ENCODE assay signal across 10 mouse cellular contexts in genomic region chr7:5057381-5057780, GRCm38 (mm10). TPM values are rescaled to one million over a fixed set of nuclear protein-coding genes. Genes with fewer than 3 reads are reported as not detected.
DNase-seq lines count a peak whose midpoint lies in the region; ATAC-seq and TF ChIP-seq lines count a peak whose summit lies in the region.
"Had no signal": no experiment of that assay in that cellular context is flagged by ENCODE, and none has a peak within 500 bp of the region (broad histone marks: within the 10 kb centered on the region; RNA-seq: fewer than 3 reads in every experiment).

No protein-coding gene starts in this region.

- no peaks in the 10 kb centered on the region for H3K36me3 ChIP-seq in forebrain, embryonic 12.5 days (replicated peaks)
- no peaks in the 10 kb centered on the region for H3K36me3 ChIP-seq in intestine, postnatal 0 days (ENCODE audit: control insufficient read depth, insufficient read depth)
- no peaks in the 10 kb centered on the region for H3K36me3 ChIP-seq in neural tube, embryonic 15.5 days

- H3K27ac ChIP-seq in left cerebral cortex, adult 2 months: peak overlapping the region; percentile 97
- no peak overlapping the region for H3K27ac ChIP-seq in forebrain, embryonic 12.5 days
- H3K27ac ChIP-seq in intestine, postnatal 0 days (ENCODE audit: low read depth, low read length): no peak overlapping the region
- peak overlapping the region; percentile 84 for H3K27ac ChIP-seq in neural tube, embryonic 15.5 days (replicated peaks)

- H3K27me3 ChIP-seq in forebrain, embryonic 12.5 days: peaks cover 64% of the 10 kb centered on the region
- H3K27me3 ChIP-seq in intestine, postnatal 0 days (replicated peaks; ENCODE audit: control insufficient read depth, insufficient read depth, low read length): peaks cover 55% of the 10 kb centered on the region
- H3K27me3 ChIP-seq in neural tube, embryonic 15.5 days (replicated peaks): peaks cover 24% of the 10 kb centered on the region

- H3K9me3 ChIP-seq in forebrain, embryonic 12.5 days: no peaks in the 10 kb centered on the region
- H3K9me3 ChIP-seq in intestine, postnatal 0 days (ENCODE audit: control insufficient read depth): no peaks in the 10 kb centered on the region
- H3K9me3 ChIP-seq in neural tube, embryonic 15.5 days (replicated peaks): no peaks in the 10 kb centered on the region

- no peak for ATAC-seq in forebrain, embryonic 12.5 days (ENCODE audit: low FRiP score)
- no peak for ATAC-seq in intestine, postnatal 0 days
- ATAC-seq in neural tube, embryonic 15.5 days (ENCODE audit: low FRiP score): no peak
- ATAC-seq in CD4-positive, CD25-positive, alpha-beta regulatory T cell, adult 4 months: no peak

- H3K9ac ChIP-seq in forebrain, embryonic 12.5 days: peak overlapping the region; percentile 71; the same call in 1 of the 2 replicates
- H3K9ac ChIP-seq in intestine, postnatal 0 days (ENCODE audit: low read depth, low read length): no peak overlapping the region
- H3K9ac ChIP-seq in neural tube, embryonic 15.5 days (replicated peaks): peak overlapping the region; percentile 72

- peaks cover 44% of the 10 kb centered on the region for H3K4me1 ChIP-seq in forebrain, embryonic 12.5 days
- H3K4me1 ChIP-seq in intestine, postnatal 0 days (replicated peaks; ENCODE audit: control insufficient read depth, insufficient read depth, low read length): no peaks in the 10 kb centered on the region
- H3K4me1 ChIP-seq in neural tube, embryonic 15.5 days: peaks cover 81% of the 10 kb centered on the region

- 38% methylated on average over 8 of the region's 8 CpGs for WGBS in forebrain, embryonic 12.5 days
- WGBS in intestine, postnatal 0 days: 39% methylated on average over 8 of the region's 8 CpGs
- 28% methylated on average over 8 of the region's 8 CpGs for WGBS in neural tube, embryonic 15.5 days

- DNase-seq in left cerebral cortex, adult 2 months (ENCODE audit: extremely low spot score in 1 of 2, low spot score in 2 of 2): no peak
- no peak for DNase-seq in left cerebral cortex, postnatal 25 days (ENCODE audit: low spot score in 2 of 2)
- no peak for DNase-seq in adrenal gland, adult 8-10 months
- DNase-seq in gastrocnemius, adult 18-20 months (ENCODE audit: low spot score): no peak

- intact Hi-C loops in left cerebral cortex, adult 2 months (cut with DNase I): loop anchor here (10.0 kb wide), 2 partner anchors 213 to 503 kb away; partner anchors contain the start of gene Shisa7
- intact Hi-C loops in left cerebral cortex, postnatal 25 days (cut with DNase I): no loop called here

- TF ChIP-seq CTCF in left cerebral cortex, adult 2 months (IDR thresholded peaks at IDR 0.05): no peak
- no peak for TF ChIP-seq CTCF in intestine, postnatal 0 days (IDR thresholded peaks at IDR 0.05; ENCODE audit: low read depth)

- H3K4me2 ChIP-seq in forebrain, embryonic 12.5 days: peak overlapping the region; percentile 70
- H3K4me2 ChIP-seq in intestine, postnatal 0 days (replicated peaks; ENCODE audit: low read depth): peak overlapping the region; percentile 59
- peak overlapping the region; percentile 75 for H3K4me2 ChIP-seq in neural tube, embryonic 15.5 days

- peak overlapping the region; percentile 67 for H3K4me3 ChIP-seq in left cerebral cortex, adult 2 months
- peak overlapping the region; percentile 48 for H3K4me3 ChIP-seq in forebrain, embryonic 12.5 days (replicated peaks)
- H3K4me3 ChIP-seq in intestine, postnatal 0 days (ENCODE audit: low read depth, low read length): peak overlapping the region; percentile 36
- H3K4me3 ChIP-seq in neural tube, embryonic 15.5 days (replicated peaks): peak overlapping the region; percentile 63

RNA-seq across cellular contexts. Expression of gene U2af2, which starts 4.6 kb away (rescaled TPM):
- 100 to 1,000 TPM; 183 to 187 TPM for total RNA-seq in left cerebral cortex, adult 2 months (2021)
- 100 to 1,000 TPM; 171 to 180 TPM for total RNA-seq in left cerebral cortex, postnatal 25 days (2021)
- polyA plus RNA-seq in forebrain, embryonic 12.5 days (2016; fragmentation: Nextera tagmentation; extraction: Ambion mirVana): 165 and 166 TPM in 2 replicates
- polyA plus RNA-seq in intestine, postnatal 0 days (2015; fragmentation: Nextera tagmentation; extraction: Ambion mirVana): 48.3 and 51.4 TPM in 2 replicates
- polyA plus RNA-seq in neural tube, embryonic 15.5 days (2015; fragmentation: Nextera tagmentation; extraction: Ambion mirVana): 94.2 and 105 TPM in 2 replicates
- 10 to 100 TPM; 27.5 to 28.2 TPM for polyA plus RNA-seq in CD4-positive, CD25-positive, alpha-beta regulatory T cell, adult 4 months (2017; shearing (Covaris generic))
- total RNA-seq in adrenal gland, adult 8-10 months (2022): 100 to 1,000 TPM; 135 to 214 (median 168) TPM
- 10 to 100 TPM; 39.0 to 49.6 TPM for total RNA-seq in gastrocnemius, adult 18-20 months (2021)

RNA-seq across cellular contexts. Expression of gene Zfp580, which starts 6.0 kb away (rescaled TPM):
- total RNA-seq in left cerebral cortex, adult 2 months (2021): 10 to 100 TPM; 30.5 to 32.5 TPM
- total RNA-seq in left cerebral cortex, postnatal 25 days (2021): 10 to 100 TPM; 36.8 to 41.7 TPM
- polyA plus RNA-seq in forebrain, embryonic 12.5 days (2016; fragmentation: Nextera tagmentation; extraction: Ambion mirVana): 44.9 and 46.3 TPM in 2 replicates
- 15.8 and 16.9 TPM in 2 replicates for polyA plus RNA-seq in intestine, postnatal 0 days (2015; fragmentation: Nextera tagmentation; extraction: Ambion mirVana)
- 90.7 and 101 TPM in 2 replicates for polyA plus RNA-seq in neural tube, embryonic 15.5 days (2015; fragmentation: Nextera tagmentation; extraction: Ambion mirVana)
- polyA plus RNA-seq in CD4-positive, CD25-positive, alpha-beta regulatory T cell, adult 4 months (2017; shearing (Covaris generic)): under 1 TPM in 1 of 2 experiments, not detected in 1; 0.69 TPM
- 1 to 10 TPM; 5.4 to 9.7 (median 8.5) TPM for total RNA-seq in adrenal gland, adult 8-10 months (2022)
- total RNA-seq in gastrocnemius, adult 18-20 months (2021): 1 to 10 TPM; 2.4 to 3.7 TPM
- total RNA-seq: monocyte, adult 5-6 weeks had no signal

RNA-seq across cellular contexts. Expression of gene Zfp784, which starts 19.1 kb away (rescaled TPM):
- total RNA-seq in left cerebral cortex, adult 2 months (2021): 1 to 10 TPM; 4.2 to 5.5 TPM
- total RNA-seq in left cerebral cortex, postnatal 25 days (2021): 1 to 10 TPM; 5.4 to 6.5 TPM
- 4.0 and 4.5 TPM in 2 replicates for polyA plus RNA-seq in forebrain, embryonic 12.5 days (2016; fragmentation: Nextera tagmentation; extraction: Ambion mirVana)
- polyA plus RNA-seq in intestine, postnatal 0 days (2015; fragmentation: Nextera tagmentation; extraction: Ambion mirVana): 6.4 and 6.5 TPM in 2 replicates
- polyA plus RNA-seq in neural tube, embryonic 15.5 days (2015; fragmentation: Nextera tagmentation; extraction: Ambion mirVana): 7.7 and 9.0 TPM in 2 replicates
- polyA plus RNA-seq in CD4-positive, CD25-positive, alpha-beta regulatory T cell, adult 4 months (2017; shearing (Covaris generic)): 1 to 10 TPM; 4.5 to 9.3 TPM
- 1 to 10 TPM; 4.3 to 7.8 (median 6.0) TPM for total RNA-seq in adrenal gland, adult 8-10 months (2022)
- 1 to 10 TPM; 2.7 to 2.8 TPM for total RNA-seq in gastrocnemius, adult 18-20 months (2021)

RNA-seq across cellular contexts. Expression of gene Epn1, which starts 22.7 kb away (rescaled TPM):
- 100 to 1,000 TPM; 470 to 471 TPM for total RNA-seq in left cerebral cortex, adult 2 months (2021)
- total RNA-seq in left cerebral cortex, postnatal 25 days (2021): 100 to 1,000 TPM; 454 to 461 TPM
- 62.9 and 66.4 TPM in 2 replicates for polyA plus RNA-seq in forebrain, embryonic 12.5 days (2016; fragmentation: Nextera tagmentation; extraction: Ambion mirVana)
- 98.0 and 106 TPM in 2 replicates for polyA plus RNA-seq in intestine, postnatal 0 days (2015; fragmentation: Nextera tagmentation; extraction: Ambion mirVana)
- polyA plus RNA-seq in neural tube, embryonic 15.5 days (2015; fragmentation: Nextera tagmentation; extraction: Ambion mirVana): 92.5 and 105 TPM in 2 replicates
- 1 to 10 TPM; 4.0 to 7.2 TPM for polyA plus RNA-seq in CD4-positive, CD25-positive, alpha-beta regulatory T cell, adult 4 months (2017; shearing (Covaris generic))
- 100 to 1,000 TPM; 124 to 175 (median 142) TPM for total RNA-seq in adrenal gland, adult 8-10 months (2022)
- total RNA-seq in gastrocnemius, adult 18-20 months (2021): 100 to 1,000 TPM; 161 to 183 TPM

RNA-seq across cellular contexts. Expression of gene 4632433K11Rik, which starts 23.5 kb away (rescaled TPM):
- total RNA-seq in left cerebral cortex, adult 2 months (2021): not detected
- total RNA-seq in left cerebral cortex, postnatal 25 days (2021): 1 to 10 TPM in 1 of 2 experiments, under 1 TPM in 1; 0.85 to 1.2 TPM
- not detected in 2 replicates for polyA plus RNA-seq in forebrain, embryonic 12.5 days (2016; fragmentation: Nextera tagmentation; extraction: Ambion mirVana)
- polyA plus RNA-seq in intestine, postnatal 0 days (2015; fragmentation: Nextera tagmentation; extraction: Ambion mirVana): not detected in 2 replicates
- not detected in 2 replicates for polyA plus RNA-seq in neural tube, embryonic 15.5 days (2015; fragmentation: Nextera tagmentation; extraction: Ambion mirVana)
- not detected for polyA plus RNA-seq in CD4-positive, CD25-positive, alpha-beta regulatory T cell, adult 4 months (2017; shearing (Covaris generic))
- under 1 TPM in 1 of 4 experiments, not detected in 3; 0.34 TPM for total RNA-seq in adrenal gland, adult 8-10 months (2022)
- total RNA-seq in gastrocnemius, adult 18-20 months (2021): not detected
- total RNA-seq: gastrocnemius, adult 8-10 months; monocyte, adult 5-6 weeks had no signal

Comparison
In these comparisons a context has a peak if more than half of its experiments do, and no peak if none do; other contexts are left out.
1. H3K27ac ChIP-seq: peak in left cerebral cortex, adult 2 months (single experiment) and neural tube, embryonic 15.5 days (single experiment); none in forebrain, embryonic 12.5 days (single experiment) and intestine, postnatal 0 days (single experiment).
2. Peak in every context shown above with its lines, with median percentiles within 50 percentile points of each other: H3K4me3 ChIP-seq and H3K4me2 ChIP-seq.